Mouse (Mus musculus) limb, embryonic 15.5 days (tissue): ENCODE results near the gene Chil1. TPM values are rescaled to one million over a fixed set of nuclear protein-coding genes. Genes with fewer than 3 reads are reported as not detected.

Experiments
- ATAC-seq: fragments of 200-750 bp; cut with Nextera tagmentation; 2 replicates; pipeline ENCODE4 v1.8.0; 2017; ENCODE audit warnings: low read depth, moderate TSS enrichment; ENCODE audit not compliant: insufficient number of reproducible peaks, low FRiP score, low TSS enrichment
- H3K27ac ChIP-seq: fragments of 300-500 bp; sonication (generic); 2 replicates; pipeline ENCODE4 v1.5.1; 2015; ENCODE audit warnings: moderate library complexity, mild to moderate bottlenecking, inconsistent platforms
- H3K27me3 ChIP-seq: fragments of 300-500 bp; sonication (generic); 2 replicates; pipeline ENCODE4 v1.6.1; 2015; ENCODE audit warnings: inconsistent platforms
- H3K36me3 ChIP-seq: fragments of 300-500 bp; sonication (generic); 2 replicates; pipeline ENCODE4 v1.6.1; 2015; ENCODE audit warnings: inconsistent platforms
- H3K4me1 ChIP-seq: fragments of 300-500 bp; sonication (generic); 2 replicates; pipeline ENCODE4 v1.6.1; 2015; ENCODE audit warnings: inconsistent platforms
- H3K4me2 ChIP-seq: fragments of 300-500 bp; sonication (generic); 2 replicates; pipeline ENCODE4 v1.6.1; 2015; ENCODE audit warnings: mild to moderate bottlenecking, inconsistent platforms
- H3K4me3 ChIP-seq: fragments of 300-500 bp; sonication (generic); 2 replicates; pipeline ENCODE4 v1.5.1; 2015; ENCODE audit warnings: mild to moderate bottlenecking, inconsistent platforms
- H3K9ac ChIP-seq: fragments of 300-500 bp; sonication (generic); 2 replicates; pipeline ENCODE4 v1.6.1; 2015; ENCODE audit warnings: inconsistent platforms
- H3K9me3 ChIP-seq: fragments of 300-500 bp; sonication (generic); 2 replicates; pipeline ENCODE4 v1.6.1; 2016; ENCODE audit warnings: inconsistent platforms
- WGBS: fragments of 180-500 bp; shearing (Covaris S2); methylation state at CpG from one replicate; pipeline ENCODE4 v1.1.7; 2015; 5-methylcytosine and 5-hydroxymethylcytosine counted together
- polyA plus RNA-seq: library from polyadenylated mRNA; unstranded; fragments of >200 nt; fragmentation: Nextera tagmentation; extraction: Ambion mirVana; gene quantifications from 2 replicates; pipeline ENCODE4 v1.2.1, GENCODE M21; 2015

The Chil1 gene
- polyA plus RNA-seq, 1 experiment from 2014 or later: 9.8 TPM

GRCm38 (mm10) chr1:134177976-134178375 is 4.0 kb upstream of the Chil1 start:
- 87% methylated on average over 5 of the region's 5 CpGs for WGBS
- H3K36me3 ChIP-seq: no peaks in the 10 kb centered on the region
- no peak overlapping the region for H3K9ac ChIP-seq
- no peaks in the 10 kb centered on the region for H3K27me3 ChIP-seq
- H3K4me1 ChIP-seq: peaks cover 11% of the 10 kb centered on the region; the same call in 1 of the 2 replicates
- H3K4me2 ChIP-seq: no peak overlapping the region
- no peaks in the 10 kb centered on the region for H3K9me3 ChIP-seq
- no peak overlapping the region for H3K4me3 ChIP-seq
- H3K27ac ChIP-seq: no peak overlapping the region
- no peak for ATAC-seq

- H3K4me3 ChIP-seq: no peak overlapping the region
- H3K27ac ChIP-seq: no peak overlapping the region
- ATAC-seq: no peak
- H3K4me1 ChIP-seq: peaks cover 9% of the 10 kb centered on the region; the same call in 1 of the 2 replicates
- no peaks in the 10 kb centered on the region for H3K27me3 ChIP-seq
- no peaks in the 10 kb centered on the region for H3K36me3 ChIP-seq
- 86% methylated on average over 4 of the region's 4 CpGs for WGBS
- H3K4me2 ChIP-seq: no peak overlapping the region
- no peak overlapping the region for H3K9ac ChIP-seq
- H3K9me3 ChIP-seq: no peaks in the 10 kb centered on the region
These were observed 2.1 kb downstream of the Chil1 start for GRCm38 (mm10) chr1:134184089-134184488.

- Histone ChIP-seq H3K4me2 (no peak overlapping the region), H3K9ac (no peak overlapping the region), H3K9me3 (no peaks in the 10 kb centered on the region), H3K27ac (no peak overlapping the region), H3K4me1 (peaks cover 10% of the 10 kb centered on the region; the same call in 1 of the 2 replicates), H3K36me3 (no peaks in the 10 kb centered on the region), H3K27me3 (no peaks in the 10 kb centered on the region), H3K4me3 (no peak overlapping the region)
- no peak for ATAC-seq
- 71% methylated on average over 5 of the region's 5 CpGs for WGBS
These were observed 6.2 kb downstream of the Chil1 start for GRCm38 (mm10) chr1:134188217-134188616.

- H3K9me3 ChIP-seq: no peaks in the 10 kb centered on the region
- H3K9ac ChIP-seq: no peak overlapping the region
- H3K27ac ChIP-seq: no peak overlapping the region
- no peaks in the 10 kb centered on the region for H3K36me3 ChIP-seq
- ATAC-seq: no peak
- no peak overlapping the region for H3K4me3 ChIP-seq
- H3K4me2 ChIP-seq: no peak overlapping the region
- WGBS: 26% methylated on average over 12 of the region's 12 CpGs
- no peaks in the 10 kb centered on the region for H3K27me3 ChIP-seq
- peaks cover 20% of the 10 kb centered on the region for H3K4me1 ChIP-seq
These were observed 7.2 kb downstream of the Chil1 start for GRCm38 (mm10) chr1:134188989-134189729.

- no peaks in the 10 kb centered on the region for H3K9me3 ChIP-seq
These were observed 9.2 kb downstream of the Chil1 start for GRCm38 (mm10) chr1:134191192-134191591.

GRCm38 (mm10) chr1:134192024-134192423 is 10.0 kb downstream of the Chil1 start:
- ATAC-seq: no peak
- Histone ChIP-seq H3K27me3 (no peaks in the 10 kb centered on the region), H3K9me3 (no peaks in the 10 kb centered on the region), H3K27ac (no peak overlapping the region), H3K4me1 (peaks cover 48% of the 10 kb centered on the region), H3K36me3 (no peaks in the 10 kb centered on the region), H3K4me2 (no peak overlapping the region), H3K4me3 (no peak overlapping the region), H3K9ac (no peak overlapping the region)
- 38% methylated on average over 4 of the region's 4 CpGs for WGBS

More at GRCm38 (mm10) chr1:134191192-134191591, 9.2 kb downstream of the Chil1 start:
- no peak overlapping the region for H3K9ac ChIP-seq
- 82% methylated on average over 5 of the region's 5 CpGs for WGBS
- H3K27me3 ChIP-seq: no peaks in the 10 kb centered on the region
- no peaks in the 10 kb centered on the region for H3K36me3 ChIP-seq
- peaks cover 39% of the 10 kb centered on the region for H3K4me1 ChIP-seq
- no peak overlapping the region for H3K27ac ChIP-seq
- H3K4me2 ChIP-seq: no peak overlapping the region
- H3K4me3 ChIP-seq: no peak overlapping the region
- ATAC-seq: no peak

GRCm38 (mm10) chr1:134193126-134193525 is 11.2 kb downstream of the Chil1 start, which contains the start of gene Mybph:
Gene Mybph (plus strand): TSS chr1:134193448.
- H3K36me3 ChIP-seq: no peaks in the 10 kb centered on the region
- H3K27me3 ChIP-seq: no peaks in the 10 kb centered on the region
- ATAC-seq: no peak
- H3K4me2 ChIP-seq: no peak within 1 kb of the TSS
- H3K27ac ChIP-seq: peak within 1 kb of the TSS; percentile 3
- 73% methylated on average over 1 of the region's 1 CpGs for WGBS
- H3K4me1 ChIP-seq: peaks cover 48% of the 10 kb centered on the region
- peak within 1 kb of the TSS; percentile 14; the same call in 1 of the 2 replicates for H3K4me3 ChIP-seq
- H3K9ac ChIP-seq: peak within 1 kb of the TSS; percentile 14; the same call in 1 of the 2 replicates
- H3K9me3 ChIP-seq: no peaks in the 10 kb centered on the region

GRCm38 (mm10) chr1:134193674-134194197 is 11.8 kb downstream of the Chil1 start:
- no peak for ATAC-seq
- no peaks in the 10 kb centered on the region for H3K9me3 ChIP-seq
- H3K36me3 ChIP-seq: no peaks in the 10 kb centered on the region
- peak overlapping the region; percentile 3 for H3K27ac ChIP-seq
- 38% methylated on average over 7 of the region's 7 CpGs for whole genome bisulfite sequencing
- H3K4me3 ChIP-seq: peak overlapping the region; percentile 14; the same call in 1 of the 2 replicates
- peaks cover 47% of the 10 kb centered on the region for H3K4me1 ChIP-seq
- peak overlapping the region; percentile 14; the same call in 1 of the 2 replicates for H3K9ac ChIP-seq
- H3K27me3 ChIP-seq: no peaks in the 10 kb centered on the region
- no peak overlapping the region for H3K4me2 ChIP-seq

GRCm38 (mm10) chr1:134194298-134195022 is 12.5 kb downstream of the Chil1 start:
- Histone ChIP-seq H3K4me2 (no peak overlapping the region), H3K9me3 (no peaks in the 10 kb centered on the region)
- 78% methylated on average over 16 of the region's 16 CpGs for WGBS

GRCm38 (mm10) chr1:134195117-134195516 is 13.1 kb downstream of the Chil1 start:
- Histone ChIP-seq H3K36me3 (no peaks in the 10 kb centered on the region), H3K27me3 (no peaks in the 10 kb centered on the region), H3K27ac (peak overlapping the region; percentile 72; the same call in 1 of the 2 replicates), H3K9me3 (no peaks in the 10 kb centered on the region), H3K4me3 (no peak overlapping the region), H3K9ac (no peak overlapping the region), H3K4me2 (no peak overlapping the region), H3K4me1 (peaks cover 40% of the 10 kb centered on the region)
- WGBS: 31% methylated on average over 2 of the region's 2 CpGs
- no peak for ATAC-seq

More at GRCm38 (mm10) chr1:134194298-134195022, 12.5 kb downstream of the Chil1 start:
- Histone ChIP-seq H3K9ac (no peak overlapping the region), H3K4me3 (peak overlapping the region; percentile 14; the same call in 1 of the 2 replicates), H3K27me3 (no peaks in the 10 kb centered on the region), H3K27ac (peak overlapping the region; percentile 72; the same call in 1 of the 2 replicates), H3K4me1 (peaks cover 40% of the 10 kb centered on the region), H3K36me3 (no peaks in the 10 kb centered on the region)
- ATAC-seq: no peak

GRCm38 (mm10) chr1:134195571-134195970 is 13.6 kb downstream of the Chil1 start:
- Histone ChIP-seq H3K9ac (no peak overlapping the region), H3K4me3 (no peak overlapping the region), H3K27ac (peak overlapping the region; percentile 72), H3K9me3 (no peaks in the 10 kb centered on the region), H3K4me1 (peaks cover 40% of the 10 kb centered on the region), H3K27me3 (no peaks in the 10 kb centered on the region), H3K4me2 (no peak overlapping the region), H3K36me3 (no peaks in the 10 kb centered on the region)
- 18% methylated on average over 3 of the region's 3 CpGs for WGBS
- no peak for ATAC-seq
